Mouse (Mus musculus) heart, embryonic 11.5 days (tissue): Measurements from ENCODE around the gene Nsl1. TPM values are rescaled to one million over a fixed set of nuclear protein-coding genes. Genes with fewer than 3 reads are reported as not detected.

Experiments used
- ATAC-seq: fragments of 200-750 bp; cut with Nextera tagmentation; replicated peaks from 2 replicates; pipeline ENCODE4 v1.8.0; 2017; ENCODE audit warnings: moderate library complexity; ENCODE audit not compliant: insufficient number of reproducible peaks, low FRiP score, low TSS enrichment
- H3K27ac ChIP-seq: fragments of 300-500 bp; sonication (generic); 2 replicates; pipeline ENCODE4 v1.5.1; 2014; ENCODE audit warnings: mild to moderate bottlenecking, low read depth, low read length
- H3K27me3 ChIP-seq: fragments of 300-500 bp; sonication (generic); 2 replicates; pipeline ENCODE4 v1.6.1; 2014; ENCODE audit warnings: mild to moderate bottlenecking, low read length, mixed read lengths; ENCODE audit not compliant: control insufficient read depth, insufficient read depth
- H3K36me3 ChIP-seq: fragments of 300-500 bp; sonication (generic); 2 replicates; pipeline ENCODE4 v1.6.1; 2014; ENCODE audit warnings: mild to moderate bottlenecking, low read length, moderate library complexity, mixed read lengths; ENCODE audit not compliant: control insufficient read depth, insufficient read depth
- H3K4me1 ChIP-seq: fragments of 300-500 bp; sonication (generic); 2 replicates; pipeline ENCODE4 v1.6.1; 2014; ENCODE audit warnings: low read length; ENCODE audit not compliant: control insufficient read depth, insufficient read depth
- H3K4me2 ChIP-seq: fragments of 300-500 bp; sonication (generic); 2 replicates; pipeline ENCODE4 v1.6.1; 2014; ENCODE audit warnings: mild to moderate bottlenecking, moderate library complexity
- H3K4me3 ChIP-seq: fragments of 300-500 bp; sonication (generic); 2 replicates; pipeline ENCODE4 v1.5.1; 2014; ENCODE audit warnings: low read depth, low read length
- H3K9ac ChIP-seq: fragments of 300-500 bp; sonication (generic); 2 replicates; pipeline ENCODE4 v1.6.1; 2014; ENCODE audit warnings: mild to moderate bottlenecking, low read depth, low read length, moderate library complexity
- H3K9me3 ChIP-seq: fragments of 300-500 bp; sonication (generic); replicated peaks from 2 replicates; pipeline ENCODE4 v1.6.1; 2016; ENCODE audit warnings: low read length; ENCODE audit not compliant: control insufficient read depth
- WGBS: fragments of 180-500 bp; shearing (Covaris S2); extraction: QIAGEN DNeasy Blood & Tissue Kit; methylation state at CpG from one replicate; pipeline ENCODE4 v1.1.7; 2014; ENCODE audit not compliant: insufficient replicate concordance; 5-methylcytosine and 5-hydroxymethylcytosine counted together
- polyA plus RNA-seq: library from polyadenylated mRNA; unstranded; fragments of >200 nt; fragmentation: Nextera tagmentation; extraction: Ambion mirVana; gene quantifications from 2 replicates; pipeline ENCODE4 v1.2.1, GENCODE M21; 2014

Nsl1 gene
- polyA plus RNA-seq, 1 experiment from 2014 or later: 14.0 TPM

- WGBS: 72% methylated on average over 9 of the region's 9 CpGs
Observed at GRCm38 (mm10) chr1:191105246-191105645, 42.4 kb downstream of the Nsl1 start.

GRCm38 (mm10) chr1:191107306-191107705 lies 44.5 kb downstream of the Nsl1 start:
- Histone ChIP-seq H3K27ac (no peak overlapping the region), H3K4me2 (no peak overlapping the region), H3K4me3 (no peak overlapping the region), H3K9me3 (no peaks in the 10 kb centered on the region), H3K4me1 (peaks cover 13% of the 10 kb centered on the region; the same call in 1 of the 2 replicates), H3K36me3 (no peaks in the 10 kb centered on the region), H3K9ac (no peak overlapping the region), H3K27me3 (0 out of 2 replicates have a peak, but pooled peaks cover 3% of the 10 kb centered on the region)
- 57% methylated on average over 10 of the region's 10 CpGs for WGBS
- ATAC-seq: no peak

More at GRCm38 (mm10) chr1:191105246-191105645, 42.4 kb downstream of the Nsl1 start:
- no peaks in the 10 kb centered on the region for H3K36me3 ChIP-seq
- H3K27me3 ChIP-seq: 0 out of 2 replicates have a peak, but pooled peaks cover 3% of the 10 kb centered on the region
- no peaks in the 10 kb centered on the region for H3K4me1 ChIP-seq
- H3K4me3 ChIP-seq: no peak overlapping the region
- no peaks in the 10 kb centered on the region for H3K9me3 ChIP-seq
- no peak for ATAC-seq
- no peak overlapping the region for H3K9ac ChIP-seq
- H3K27ac ChIP-seq: no peak overlapping the region
- H3K4me2 ChIP-seq: no peak overlapping the region

GRCm38 (mm10) chr1:191109907-191110306 lies 47.1 kb downstream of the Nsl1 start:
- H3K9me3 ChIP-seq: no peaks in the 10 kb centered on the region
- H3K36me3 ChIP-seq: no peaks in the 10 kb centered on the region
- H3K4me1 ChIP-seq: peaks cover 13% of the 10 kb centered on the region; the same call in 1 of the 2 replicates
- H3K27me3 ChIP-seq: 0 out of 2 replicates have a peak, but pooled peaks cover 3% of the 10 kb centered on the region
- H3K4me3 ChIP-seq: no peak overlapping the region
- no peak overlapping the region for H3K27ac ChIP-seq
- WGBS: 88% methylated on average over 9 of the region's 9 CpGs
- no peak overlapping the region for H3K4me2 ChIP-seq
- ATAC-seq: no peak
- no peak overlapping the region for H3K9ac ChIP-seq

- H3K36me3 ChIP-seq: no peaks in the 10 kb centered on the region
- H3K4me3 ChIP-seq: no peak overlapping the region
- H3K27ac ChIP-seq: no peak overlapping the region
- no peak for ATAC-seq
- no peaks in the 10 kb centered on the region for H3K9me3 ChIP-seq
- H3K4me2 ChIP-seq: no peak overlapping the region
- WGBS: 40% methylated on average over 8 of the region's 8 CpGs
- H3K4me1 ChIP-seq: peaks cover 17% of the 10 kb centered on the region
- no peak overlapping the region for H3K9ac ChIP-seq
- 0 out of 2 replicates have a peak, but pooled peaks cover 3% of the 10 kb centered on the region for H3K27me3 ChIP-seq
Observed at GRCm38 (mm10) chr1:191111146-191111545, 48.3 kb downstream of the Nsl1 start.

GRCm38 (mm10) chr1:191114868-191115267 lies 52.1 kb downstream of the Nsl1 start:
- Histone ChIP-seq H3K4me3 (no peak overlapping the region), H3K27me3 (no peaks in the 10 kb centered on the region), H3K4me1 (peaks cover 23% of the 10 kb centered on the region), H3K27ac (no peak overlapping the region), H3K36me3 (no peaks in the 10 kb centered on the region), H3K4me2 (no peak overlapping the region), H3K9ac (no peak overlapping the region), H3K9me3 (no peaks in the 10 kb centered on the region)
- 53% methylated on average over 7 of the region's 7 CpGs for WGBS
- ATAC-seq: no peak

- no peaks in the 10 kb centered on the region for H3K27me3 ChIP-seq
- H3K27ac ChIP-seq: no peak overlapping the region
- H3K9me3 ChIP-seq: no peaks in the 10 kb centered on the region
- H3K9ac ChIP-seq: 0 out of 2 replicates have a peak overlapping the region, but pooled peaks have one; percentile 22
- no peak for ATAC-seq
- H3K4me2 ChIP-seq: no peak overlapping the region
- 66% methylated on average over 11 of the region's 11 CpGs for whole genome bisulfite sequencing
- H3K4me3 ChIP-seq: no peak overlapping the region
- H3K4me1 ChIP-seq: peaks cover 20% of the 10 kb centered on the region
- no peaks in the 10 kb centered on the region for H3K36me3 ChIP-seq
Observed at GRCm38 (mm10) chr1:191115514-191116238, 52.9 kb downstream of the Nsl1 start.

- Histone ChIP-seq H3K27me3 (peaks cover 6% of the 10 kb centered on the region), H3K9me3 (no peaks in the 10 kb centered on the region)
Observed at GRCm38 (mm10) chr1:191122744-191123143, 59.9 kb downstream of the Nsl1 start.

GRCm38 (mm10) chr1:191123696-191124095 lies 60.9 kb downstream of the Nsl1 start:
- H3K9me3 ChIP-seq: no peaks in the 10 kb centered on the region
- WGBS: 79% methylated on average over 2 of the region's 2 CpGs
- no peak overlapping the region for H3K27ac ChIP-seq
- H3K4me1 ChIP-seq: peaks cover 8% of the 10 kb centered on the region; the same call in 1 of the 2 replicates
- no peak for ATAC-seq
- peaks cover 6% of the 10 kb centered on the region for H3K27me3 ChIP-seq
- H3K36me3 ChIP-seq: no peaks in the 10 kb centered on the region
- no peak overlapping the region for H3K4me3 ChIP-seq
- H3K4me2 ChIP-seq: no peak overlapping the region
- H3K9ac ChIP-seq: no peak overlapping the region

More at GRCm38 (mm10) chr1:191122744-191123143, 59.9 kb downstream of the Nsl1 start:
- Histone ChIP-seq H3K27ac (no peak overlapping the region), H3K9ac (no peak overlapping the region), H3K36me3 (no peaks in the 10 kb centered on the region), H3K4me2 (no peak overlapping the region), H3K4me1 (peaks cover 8% of the 10 kb centered on the region; the same call in 1 of the 2 replicates), H3K4me3 (no peak overlapping the region)
- 47% methylated on average over 3 of the region's 3 CpGs for WGBS
- ATAC-seq: no peak
